Mouse (Mus musculus): ENCODE measurements at regions not wholly inside any gene's neighbourhood (a gene's known extent, or its start where the extent isn't known, plus 50 kb on each side); places are given as distances from the start of the nearest gene placed in this dataset.

- no peak overlapping the region; the same call in 1 of the 2 replicates for H3K27ac ChIP-seq (replicated peaks)
- H3K27me3 ChIP-seq (ENCODE audit: low read depth, poor library complexity, severe bottlenecking), result no peaks in the 10 kb centered on the region
- DNase-seq (ENCODE audit: low spot score), result no peak
- H3K9me3 ChIP-seq (replicated peaks), result no peaks in the 10 kb centered on the region
- WGBS, result 61% methylated on average over 18 of the region's 18 CpGs
- no peak overlapping the region for H3K4me3 ChIP-seq
- no peaks in the 10 kb centered on the region for H3K36me3 ChIP-seq
- peaks cover 15% of the 10 kb centered on the region for H3K4me1 ChIP-seq
These were observed 120.5 kb upstream of the Gm10295 start for GRCm38 (mm10) chr7:71471658-71472383.

- no peaks in the 10 kb centered on the region for H3K27me3 ChIP-seq (ENCODE audit: low read depth, poor library complexity, severe bottlenecking)
- H3K27ac ChIP-seq (replicated peaks), result no peak overlapping the region
- DNase-seq (ENCODE audit: low spot score), result no peak
- H3K4me1 ChIP-seq, result peaks cover 15% of the 10 kb centered on the region
- WGBS, result 67% methylated on average over 3 of the region's 3 CpGs
- no peak overlapping the region for H3K4me3 ChIP-seq
- no peaks in the 10 kb centered on the region for H3K36me3 ChIP-seq
- H3K9me3 ChIP-seq (replicated peaks), result no peaks in the 10 kb centered on the region
These were observed 120.0 kb upstream of the Gm10295 start for GRCm38 (mm10) chr7:71471319-71471657.

- peaks cover 15% of the 10 kb centered on the region for H3K4me1 ChIP-seq
- H3K9me3 ChIP-seq (replicated peaks), result no peaks in the 10 kb centered on the region
- H3K27ac ChIP-seq (replicated peaks), result no peak overlapping the region
- no peaks in the 10 kb centered on the region for H3K27me3 ChIP-seq (ENCODE audit: low read depth, poor library complexity, severe bottlenecking)
- no peak for DNase-seq (ENCODE audit: low spot score)
- H3K4me3 ChIP-seq, result no peak overlapping the region
- WGBS, result 62% methylated on average over 2 of the region's 2 CpGs
- H3K36me3 ChIP-seq, result no peaks in the 10 kb centered on the region
These were observed 119.1 kb upstream of the Gm10295 start for GRCm38 (mm10) chr7:71470418-71470817.

GRCm38 (mm10) chr7:71469951-71470350, 118.7 kb upstream of the Gm10295 start:
- DNase-seq (ENCODE audit: low spot score), result no peak
- Histone ChIP-seq H3K9me3 (replicated peaks) (no peaks in the 10 kb centered on the region), H3K4me3 (no peak overlapping the region), H3K27ac (replicated peaks) (no peak overlapping the region), H3K36me3 (no peaks in the 10 kb centered on the region), H3K4me1 (peaks cover 15% of the 10 kb centered on the region), H3K27me3 (ENCODE audit: low read depth, poor library complexity, severe bottlenecking) (no peaks in the 10 kb centered on the region)
- WGBS, result 90% methylated on average over 4 of the region's 4 CpGs

GRCm38 (mm10) chr7:71467436-71468127, 116.3 kb upstream of the Gm10295 start:
- peaks cover 15% of the 10 kb centered on the region for H3K4me1 ChIP-seq
- H3K4me3 ChIP-seq, result no peak overlapping the region
- no peaks in the 10 kb centered on the region for H3K27me3 ChIP-seq (ENCODE audit: low read depth, poor library complexity, severe bottlenecking)
- H3K36me3 ChIP-seq, result no peaks in the 10 kb centered on the region
- H3K27ac ChIP-seq (replicated peaks), result no peak overlapping the region
- 82% methylated on average over 9 of the region's 9 CpGs for WGBS
- DNase-seq (ENCODE audit: low spot score), result no peak
- no peaks in the 10 kb centered on the region for H3K9me3 ChIP-seq (replicated peaks)

- Histone ChIP-seq H3K36me3 (no peaks in the 10 kb centered on the region), H3K4me1 (no peaks in the 10 kb centered on the region), H3K9me3 (replicated peaks) (no peaks in the 10 kb centered on the region), H3K4me3 (no peak overlapping the region), H3K27me3 (ENCODE audit: low read depth, poor library complexity, severe bottlenecking) (no peaks in the 10 kb centered on the region), H3K27ac (replicated peaks) (no peak overlapping the region)
- DNase-seq (ENCODE audit: low spot score), result no peak
These were observed 112.8 kb upstream of the Gm10295 start for GRCm38 (mm10) chr7:71464127-71464526.

- 84% methylated on average over 2 of the region's 2 CpGs for WGBS
- H3K4me3 ChIP-seq, result no peak overlapping the region
- no peak overlapping the region for H3K27ac ChIP-seq (replicated peaks)
- no peaks in the 10 kb centered on the region for H3K27me3 ChIP-seq (ENCODE audit: low read depth, poor library complexity, severe bottlenecking)
- no peaks in the 10 kb centered on the region for H3K9me3 ChIP-seq (replicated peaks)
- no peaks in the 10 kb centered on the region for H3K4me1 ChIP-seq
- DNase-seq (ENCODE audit: low spot score), result no peak
- no peaks in the 10 kb centered on the region for H3K36me3 ChIP-seq
These were observed 112.3 kb upstream of the Gm10295 start for GRCm38 (mm10) chr7:71463565-71463964.

GRCm38 (mm10) chr7:71459805-71460204, 108.5 kb upstream of the Gm10295 start:
- Histone ChIP-seq H3K27me3 (ENCODE audit: low read depth, poor library complexity, severe bottlenecking) (no peaks in the 10 kb centered on the region), H3K4me3 (no peak overlapping the region), H3K36me3 (no peaks in the 10 kb centered on the region), H3K9me3 (replicated peaks) (no peaks in the 10 kb centered on the region), H3K27ac (replicated peaks) (no peak overlapping the region), H3K4me1 (no peaks in the 10 kb centered on the region)
- DNase-seq (ENCODE audit: low spot score), result no peak

- Histone ChIP-seq H3K4me1 (no peaks in the 10 kb centered on the region), H3K9me3 (replicated peaks) (no peaks in the 10 kb centered on the region), H3K36me3 (no peaks in the 10 kb centered on the region), H3K27ac (replicated peaks) (no peak overlapping the region), H3K4me3 (no peak overlapping the region), H3K27me3 (ENCODE audit: low read depth, poor library complexity, severe bottlenecking) (no peaks in the 10 kb centered on the region)
- 89% methylated on average over 5 of the region's 5 CpGs for WGBS
- DNase-seq (ENCODE audit: low spot score), result no peak
These were observed 106.9 kb upstream of the Gm10295 start for GRCm38 (mm10) chr7:71458104-71458754.

GRCm38 (mm10) chr7:71457409-71458103, 106.3 kb upstream of the Gm10295 start:
- H3K4me3 ChIP-seq, result no peak overlapping the region
- 92% methylated on average over 4 of the region's 4 CpGs for WGBS
- no peaks in the 10 kb centered on the region for H3K4me1 ChIP-seq
- no peak for DNase-seq (ENCODE audit: low spot score)
- no peaks in the 10 kb centered on the region for H3K36me3 ChIP-seq
- no peaks in the 10 kb centered on the region for H3K27me3 ChIP-seq (ENCODE audit: low read depth, poor library complexity, severe bottlenecking)
- no peak overlapping the region for H3K27ac ChIP-seq (replicated peaks)
- H3K9me3 ChIP-seq (replicated peaks), result no peaks in the 10 kb centered on the region

- H3K4me3 ChIP-seq, result no peak overlapping the region
- WGBS, result 90% methylated on average over 13 of the region's 13 CpGs
- no peak for DNase-seq (ENCODE audit: low spot score)
These were observed 105.1 kb upstream of the Gm10295 start for GRCm38 (mm10) chr7:71456421-71456820.

GRCm38 (mm10) chr7:71440330-71441240, 89.3 kb upstream of the Gm10295 start:
- Histone ChIP-seq H3K4me1 (no peaks in the 10 kb centered on the region), H3K27me3 (ENCODE audit: low read depth, poor library complexity, severe bottlenecking) (no peaks in the 10 kb centered on the region), H3K27ac (replicated peaks) (no peak overlapping the region), H3K4me3 (no peak overlapping the region), H3K9me3 (replicated peaks) (no peaks in the 10 kb centered on the region), H3K36me3 (no peaks in the 10 kb centered on the region)
- DNase-seq (ENCODE audit: low spot score), result no peak
- WGBS, result 81% methylated on average over 11 of the region's 11 CpGs

More at GRCm38 (mm10) chr7:71456421-71456820, 105.1 kb upstream of the Gm10295 start:
- H3K4me1 ChIP-seq, result no peaks in the 10 kb centered on the region
- H3K27ac ChIP-seq (replicated peaks), result no peak overlapping the region
- H3K27me3 ChIP-seq (ENCODE audit: low read depth, poor library complexity, severe bottlenecking), result no peaks in the 10 kb centered on the region
- no peaks in the 10 kb centered on the region for H3K9me3 ChIP-seq (replicated peaks)
- H3K36me3 ChIP-seq, result no peaks in the 10 kb centered on the region

Measured in midbrain, embryonic 10.5 days (tissue).